Mouse (Mus musculus) right cerebral cortex, postnatal 4 days (tissue): ENCODE measurements at regions not wholly inside any gene's neighbourhood (a gene's known extent, or its start where the extent isn't known, plus 50 kb on each side); places are given as distances from the start of the nearest gene placed in this dataset.

Source experiments
- DNase-seq: peaks from one replicate; pipeline ENCODE4 v3.0.0-alpha.2; 2022

DNA sequence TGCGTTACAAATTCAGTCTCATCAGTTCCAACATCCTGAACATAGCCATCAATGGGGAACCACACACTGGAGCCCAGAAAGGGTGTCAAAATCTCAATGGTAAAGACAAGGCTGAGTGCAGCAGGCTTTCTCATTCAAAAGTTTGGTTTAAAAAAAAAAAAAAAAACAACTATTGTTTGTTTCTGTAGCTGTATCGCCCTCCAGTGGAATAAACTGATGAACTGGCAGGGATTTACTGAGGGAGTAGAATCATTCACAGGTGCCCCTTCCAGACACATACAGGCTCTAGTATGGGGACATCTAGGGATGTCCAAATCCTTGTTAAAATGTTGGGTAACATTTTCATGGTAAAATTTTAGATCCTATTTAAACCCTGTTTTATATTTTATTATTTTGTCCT lies 361.6 kb upstream of the Lmcd1 start:
- DNase-seq, result peak; percentile 3

DNA sequence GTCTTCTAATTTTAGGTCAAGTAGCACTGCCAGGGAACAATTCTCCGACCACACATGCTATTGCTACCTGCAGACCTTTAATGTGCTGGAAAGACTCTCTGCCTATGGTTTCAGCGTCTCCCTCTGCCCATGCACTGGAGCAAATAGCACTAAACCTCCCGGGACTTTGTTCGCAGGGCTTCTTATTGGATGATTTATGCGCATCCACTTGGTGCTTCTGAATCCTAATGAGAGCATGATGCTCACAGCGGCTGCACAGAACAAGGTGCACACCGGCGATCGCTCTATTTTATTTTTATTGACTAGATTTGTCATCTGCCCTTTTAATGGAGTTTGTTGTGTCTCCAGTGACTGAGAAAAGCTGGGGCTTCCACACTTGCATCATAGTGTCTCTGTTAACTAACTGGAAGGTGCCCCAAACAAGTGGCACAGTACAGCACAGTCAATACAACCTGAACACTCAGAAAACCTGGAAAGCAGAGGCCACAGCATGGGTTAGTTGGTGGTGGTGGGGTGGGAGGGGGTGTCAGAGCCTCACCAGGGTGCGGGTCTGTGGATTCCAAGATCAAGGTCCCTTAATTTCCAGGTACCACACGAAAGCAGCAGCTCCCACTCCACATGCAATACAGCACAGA lies 359.7 kb upstream of the Lmcd1 start:
- DNase-seq, result no peak

DNA sequence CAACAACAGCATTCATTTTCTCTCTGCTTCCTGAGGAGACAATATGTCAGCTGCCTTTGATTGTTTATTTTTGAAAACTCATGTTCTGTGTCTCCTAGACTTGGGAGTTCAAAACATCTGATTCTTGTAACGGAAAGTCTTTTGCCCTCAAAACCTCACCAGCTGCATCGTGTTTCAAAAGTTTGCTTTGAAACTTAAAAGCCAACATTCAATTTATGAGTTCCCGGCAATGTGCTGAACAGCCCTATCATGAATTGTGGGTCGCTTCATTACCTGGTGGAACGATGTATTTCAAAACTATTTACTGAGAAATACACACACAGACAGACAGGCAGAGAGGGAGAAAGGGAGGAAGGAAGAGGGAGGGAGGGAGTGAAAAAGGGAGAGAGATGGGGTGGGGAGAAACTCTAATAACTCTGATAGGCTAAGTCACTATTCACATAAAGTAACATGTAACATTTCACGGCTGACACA lies 356.3 kb upstream of the Lmcd1 start:
- DNase-seq, result no peak

DNA sequence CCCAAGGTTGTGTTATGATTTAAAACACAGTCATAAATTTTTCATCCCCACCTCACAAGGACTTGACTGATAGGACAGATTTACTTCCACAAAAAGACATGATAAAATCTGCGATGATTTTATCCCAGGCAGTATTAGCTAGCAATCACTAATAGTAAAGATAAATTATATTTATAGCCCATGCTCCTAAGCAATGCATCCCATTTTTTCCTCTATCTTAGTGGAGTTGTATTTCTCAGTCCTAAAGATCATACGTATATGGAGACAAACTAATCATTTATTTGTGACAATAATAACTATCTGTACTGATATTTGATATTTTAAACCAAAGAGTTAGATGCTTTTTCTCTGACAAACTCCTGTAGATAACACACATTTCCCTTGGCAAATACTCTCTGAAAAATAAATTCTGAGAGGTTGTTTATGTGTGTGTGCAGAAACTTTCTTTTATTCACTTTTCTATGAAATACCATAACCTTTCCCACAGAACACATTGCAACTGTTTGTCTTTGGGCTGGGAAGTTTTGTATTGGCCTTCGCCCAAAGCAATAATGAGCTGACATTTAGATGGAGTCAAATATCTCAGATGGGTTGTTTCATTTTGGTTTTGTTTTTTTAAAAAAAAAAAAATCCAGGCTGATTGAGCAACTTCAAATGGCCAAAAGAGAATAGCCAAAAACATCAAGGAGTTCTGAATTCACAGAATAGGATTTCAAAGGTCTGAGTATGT lies 355.5 kb upstream of the Lmcd1 start:
- no peak for DNase-seq

DNA sequence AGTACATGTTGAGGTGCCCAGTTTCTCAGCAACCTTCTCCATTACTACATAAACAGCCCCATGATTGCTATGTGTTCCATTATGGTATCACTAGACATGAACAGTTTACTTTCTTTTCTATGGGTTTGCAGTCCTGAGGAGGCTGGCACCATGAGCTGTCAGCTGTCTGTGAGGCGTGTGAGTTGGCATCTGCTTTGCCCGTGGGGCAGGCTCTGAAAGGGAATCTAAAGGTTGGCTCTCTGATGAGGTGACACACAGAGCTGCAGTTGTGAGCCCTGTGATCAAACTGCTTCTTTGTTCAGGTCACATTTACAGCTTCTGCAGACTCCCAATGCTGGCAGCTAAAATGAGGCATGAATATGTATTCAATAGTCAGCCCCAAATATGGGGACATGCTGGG lies 341.0 kb upstream of the Lmcd1 start:
- DNase-seq, result no peak

DNA sequence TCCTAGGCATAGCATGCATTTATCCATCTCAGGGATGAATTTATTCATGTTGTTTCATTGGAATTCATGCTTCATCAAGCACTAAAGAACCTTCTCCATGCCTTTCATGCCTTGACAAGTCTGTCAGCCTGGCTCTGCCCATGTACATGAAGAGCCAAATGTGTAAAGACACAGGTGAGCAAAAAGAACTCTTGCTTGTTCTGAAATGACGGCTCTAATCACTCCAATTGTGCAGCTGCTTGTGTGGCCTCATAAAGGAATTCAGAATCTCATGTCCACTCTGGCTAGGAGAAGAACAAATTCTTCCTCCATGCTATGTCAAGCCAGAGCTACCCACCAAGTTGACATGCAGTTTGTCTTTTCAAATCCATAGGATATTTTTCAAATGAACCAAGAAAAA lies 319.2 kb upstream of the Lmcd1 start:
- DNase-seq, result no peak

DNA sequence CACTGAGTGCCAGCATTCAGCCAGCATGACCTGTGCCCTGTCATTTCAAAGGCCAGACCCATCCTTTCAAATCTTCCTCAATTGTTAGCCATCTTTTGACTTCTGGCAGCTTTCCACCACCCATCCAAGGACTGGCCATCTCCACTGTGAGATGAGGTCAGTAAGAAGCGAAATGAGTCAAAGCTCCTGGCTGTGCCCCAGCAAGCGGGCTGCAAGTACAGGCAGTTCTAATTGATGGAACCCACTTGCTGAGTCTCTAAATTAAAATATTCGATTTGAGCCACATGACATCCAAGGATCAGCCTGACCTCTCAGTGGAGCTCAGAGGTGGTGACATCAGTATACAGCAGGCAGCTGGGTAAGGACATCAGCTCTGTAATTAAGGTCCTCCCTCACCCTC lies 307.8 kb upstream of the Lmcd1 start:
- no peak for DNase-seq

DNA sequence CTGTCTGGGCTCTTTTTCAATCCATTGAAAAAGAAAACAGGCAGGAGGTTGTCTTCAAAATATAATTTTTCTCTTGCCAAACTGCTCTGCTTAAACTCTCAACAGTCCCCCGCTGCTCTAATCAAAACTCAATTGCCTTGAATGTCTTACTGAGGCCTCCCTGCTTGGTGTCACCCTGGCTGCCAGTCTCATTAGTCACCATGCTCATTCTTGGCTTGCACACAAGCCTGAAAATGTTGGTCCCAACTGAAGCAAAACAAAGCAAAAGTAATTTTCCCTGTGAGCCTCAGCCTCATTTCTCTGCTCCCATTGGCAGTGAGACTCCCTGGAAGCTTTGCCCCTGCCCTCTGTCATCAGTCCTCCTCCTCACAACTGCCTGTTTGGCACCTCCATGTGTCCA lies 288.1 kb upstream of the Lmcd1 start:
- DNase-seq, result no peak

DNA sequence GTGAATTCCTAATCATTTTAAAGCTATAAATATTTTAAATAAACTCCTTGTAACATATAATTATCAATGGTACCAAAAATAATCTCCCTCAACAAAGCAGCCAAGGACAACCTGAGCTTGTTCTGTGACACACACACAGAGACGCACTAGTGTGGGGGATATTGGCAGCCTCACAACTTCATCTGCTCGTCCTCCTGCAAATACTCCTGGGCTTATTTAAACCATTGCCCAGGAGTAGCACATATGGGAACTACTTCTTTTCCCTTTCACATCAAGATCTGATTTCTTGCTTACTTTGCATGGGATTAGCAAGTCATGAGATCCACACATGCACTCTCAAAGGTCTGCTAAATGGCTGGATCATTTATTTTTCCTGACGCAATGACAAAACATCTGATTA lies 277.7 kb upstream of the Lmcd1 start:
- no peak for DNase-seq

DNA sequence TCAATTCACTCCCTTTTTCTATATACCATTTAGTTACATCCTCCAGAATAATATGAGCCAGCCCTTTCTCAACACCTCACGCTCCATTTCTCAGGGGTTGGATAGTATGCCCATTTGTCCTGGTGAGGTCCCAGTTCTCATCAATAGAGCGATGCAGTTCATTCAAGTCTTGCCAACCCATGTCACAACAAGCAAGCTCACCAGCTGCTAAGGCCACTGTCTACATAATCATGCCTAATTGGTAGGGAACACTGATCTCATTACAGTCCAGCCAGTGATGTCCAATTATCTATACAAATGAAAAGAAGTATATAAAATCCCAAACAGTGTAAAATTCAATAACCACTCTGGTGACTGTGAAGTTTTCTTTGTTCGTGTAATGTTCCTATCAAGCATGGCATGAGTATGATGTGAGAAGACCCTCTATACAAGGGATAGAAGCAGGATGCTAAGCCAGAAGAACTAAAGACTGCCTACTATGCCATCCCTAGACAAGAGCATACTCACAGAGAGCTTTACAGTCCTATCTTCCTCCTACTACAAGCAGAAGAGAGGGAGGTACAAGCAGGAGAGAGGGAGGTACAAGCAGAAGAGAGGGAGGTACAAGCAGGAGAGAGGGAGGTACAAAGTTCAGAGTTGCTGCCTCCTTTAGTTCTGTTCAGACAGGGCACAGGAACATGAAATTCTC lies 269.6 kb upstream of the Lmcd1 start:
- DNase-seq, result no peak

DNA sequence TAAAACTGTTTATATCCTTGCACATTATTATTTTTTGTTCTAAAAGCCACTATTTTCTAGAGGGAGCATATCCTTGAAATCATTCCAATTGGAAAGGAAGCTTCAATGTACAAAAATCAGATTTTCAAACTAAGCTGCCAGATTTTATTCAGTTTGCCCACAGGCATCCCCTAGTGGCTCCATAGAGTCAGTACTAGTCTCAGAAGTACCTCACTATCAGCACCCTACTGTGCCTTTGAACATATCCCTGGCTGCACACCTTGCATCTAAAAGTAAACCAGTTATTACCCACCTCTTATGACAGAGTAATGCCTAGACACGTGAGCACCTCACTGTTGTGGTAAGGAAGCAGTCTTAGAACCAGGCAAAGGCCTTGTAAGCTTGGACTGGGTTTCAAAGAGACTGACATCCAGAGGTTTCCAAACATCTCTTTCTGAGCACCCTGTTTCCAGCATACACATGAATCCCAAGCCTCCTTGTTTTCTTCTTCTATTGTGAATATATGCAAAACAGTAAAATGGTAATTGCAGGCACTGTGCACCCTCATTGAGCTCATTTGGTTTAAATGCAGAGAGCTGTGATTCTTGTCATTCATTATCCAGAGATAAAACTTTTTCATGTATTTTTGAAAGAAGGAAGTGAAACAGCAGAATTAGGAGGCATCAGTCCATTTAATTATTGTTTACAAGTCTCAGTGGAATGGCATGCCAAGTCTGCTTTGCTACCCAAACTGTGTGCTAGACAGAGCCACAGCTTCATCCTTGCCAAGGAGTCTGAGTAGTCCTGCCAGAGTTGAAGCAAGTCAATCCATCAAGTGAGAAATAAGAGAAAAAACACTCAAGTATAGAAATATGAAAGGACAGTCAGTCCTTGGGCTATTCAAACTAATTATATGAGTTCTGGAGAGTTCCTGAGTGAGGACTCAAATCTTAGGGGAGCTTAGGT lies 247.0 kb upstream of the Lmcd1 start:
- no peak for DNase-seq

DNA sequence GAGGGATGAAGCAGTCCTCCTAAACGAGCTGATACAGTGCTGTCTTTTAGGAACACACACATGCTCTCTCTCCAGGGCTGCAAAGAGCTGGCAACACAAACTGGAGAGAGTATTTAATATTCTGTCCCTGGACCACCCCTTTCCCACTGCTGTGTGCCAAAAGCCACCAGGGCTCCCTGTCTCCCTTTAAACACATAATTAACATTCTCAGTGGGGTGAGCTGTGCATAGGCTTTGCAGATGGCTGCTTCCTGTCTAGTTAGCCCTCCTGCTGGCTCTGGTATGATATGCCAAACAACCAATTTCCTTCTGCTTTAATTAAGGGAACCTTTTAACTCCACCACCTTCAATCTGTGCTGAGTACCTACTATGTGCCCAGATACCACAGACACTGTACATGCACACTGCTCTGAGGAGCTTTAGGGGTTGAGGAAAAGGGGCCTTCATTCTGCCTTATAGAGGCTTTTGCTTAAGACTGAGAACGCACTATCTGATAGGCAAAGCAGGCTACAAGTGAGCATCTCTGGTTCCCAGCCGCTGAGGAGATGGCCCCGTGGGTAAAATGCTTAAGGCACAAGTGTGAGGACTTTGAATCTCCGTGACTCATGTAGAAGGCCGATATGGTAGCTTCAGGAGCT lies 222.9 kb upstream of the Lmcd1 start:
- DNase-seq, result no peak

DNA sequence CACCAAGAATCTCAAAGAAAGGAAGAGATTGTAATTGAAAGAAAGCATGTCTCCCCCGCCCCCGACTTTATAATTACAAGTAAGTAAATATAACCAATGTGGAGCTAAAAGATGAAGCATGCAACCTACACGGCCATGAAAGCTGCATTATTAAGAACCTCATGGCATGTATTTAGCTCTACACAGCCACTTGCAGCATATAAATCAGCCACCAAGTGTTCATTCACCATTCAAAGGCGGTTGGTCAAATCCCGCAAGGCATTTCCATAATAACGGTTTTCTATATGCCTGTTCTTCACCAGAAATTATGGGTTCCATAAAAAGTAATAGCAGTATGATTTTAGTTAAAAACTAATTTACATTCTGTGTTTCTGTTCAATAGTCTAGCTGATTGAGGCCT lies 221.4 kb upstream of the Lmcd1 start:
- DNase-seq, result no peak

DNA sequence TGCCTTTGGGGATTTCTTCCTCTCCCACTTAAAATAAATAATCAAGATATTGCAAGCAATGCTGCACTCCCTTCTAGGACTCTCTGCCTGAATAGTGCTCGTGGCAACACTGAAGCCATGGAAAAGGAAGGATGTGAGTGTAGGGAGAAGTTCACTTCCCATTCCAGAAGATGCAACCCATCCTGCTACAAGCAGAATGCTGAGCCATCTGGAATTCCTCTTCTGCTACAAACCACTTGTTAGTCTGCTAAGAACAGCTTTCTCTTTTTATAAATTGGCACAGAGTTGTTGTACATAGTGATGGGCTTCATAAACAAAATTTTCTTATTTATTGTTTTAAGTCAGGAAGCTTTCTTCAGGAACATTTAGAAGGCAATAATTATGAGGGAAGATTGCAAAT lies 215.7 kb upstream of the Lmcd1 start:
- DNase-seq, result no peak

DNA sequence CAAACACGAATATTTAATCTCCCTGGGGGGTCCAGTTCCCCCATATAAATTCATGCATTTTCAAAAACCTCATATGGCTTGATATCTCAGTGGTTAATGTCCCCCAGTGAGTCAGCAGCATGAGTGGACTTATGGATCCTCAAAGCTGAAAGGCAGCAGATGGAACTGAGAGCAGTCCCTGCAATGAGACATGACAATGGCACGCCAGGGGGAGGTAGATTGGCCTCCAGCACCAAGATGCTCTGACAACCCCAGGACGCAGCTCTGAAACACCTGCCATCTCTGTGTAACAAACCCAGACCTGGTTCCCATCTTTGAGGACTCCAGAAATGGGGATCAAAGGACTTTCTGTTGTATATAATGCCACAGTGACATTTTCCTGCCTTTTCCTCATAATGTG lies 210.6 kb upstream of the Lmcd1 start:
- no peak for DNase-seq

DNA sequence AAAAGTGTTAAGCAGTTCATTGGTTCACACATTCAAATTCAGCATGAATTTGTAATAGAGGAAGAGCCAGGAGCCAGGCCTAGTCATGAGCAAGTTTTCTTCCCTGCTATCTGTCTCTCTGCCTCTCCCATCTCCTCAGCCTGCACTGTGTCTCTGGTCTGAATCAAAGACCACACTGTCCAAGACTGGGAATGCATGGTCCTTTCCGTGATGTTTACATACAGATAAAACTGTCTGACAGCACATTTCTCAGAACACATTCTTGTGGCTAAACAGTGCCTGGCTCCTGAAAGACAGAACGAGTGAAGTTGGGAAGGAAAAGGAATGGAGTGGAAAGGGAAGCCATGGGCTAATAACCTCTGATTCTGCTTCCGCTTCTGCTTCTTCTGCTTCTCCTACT lies 183.0 kb upstream of the Lmcd1 start:
- DNase-seq, result no peak

DNA sequence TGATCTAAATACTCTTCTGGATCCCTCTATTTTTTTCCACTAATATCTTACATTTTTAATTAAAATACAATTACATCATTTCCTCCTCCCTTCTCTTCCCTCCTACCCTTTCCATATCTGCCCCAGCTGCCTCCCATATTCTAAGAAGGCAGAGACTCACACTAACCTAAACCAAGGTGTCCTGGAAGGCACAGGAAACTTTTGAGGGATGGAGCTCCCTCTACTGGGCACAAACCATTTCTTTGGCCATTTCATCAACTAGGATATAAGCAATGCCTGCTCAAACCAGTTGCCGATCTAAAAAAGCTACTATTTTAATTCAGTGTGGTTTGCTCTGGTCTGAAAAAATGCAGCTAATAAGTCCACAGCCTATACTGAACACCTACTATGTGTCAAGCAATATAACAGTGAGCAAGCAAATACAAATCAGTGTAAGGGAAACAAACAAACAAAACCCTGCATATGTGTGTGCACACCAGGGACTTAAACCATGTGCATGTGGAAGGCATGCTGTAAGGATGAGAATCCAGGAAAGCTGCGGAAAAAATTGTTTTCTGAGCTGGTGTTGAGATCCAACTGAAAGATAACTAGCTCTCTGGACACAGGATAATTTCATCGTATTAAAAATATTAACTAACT lies 182.3 kb upstream of the Lmcd1 start:
- peak; percentile 60 for DNase-seq

DNA sequence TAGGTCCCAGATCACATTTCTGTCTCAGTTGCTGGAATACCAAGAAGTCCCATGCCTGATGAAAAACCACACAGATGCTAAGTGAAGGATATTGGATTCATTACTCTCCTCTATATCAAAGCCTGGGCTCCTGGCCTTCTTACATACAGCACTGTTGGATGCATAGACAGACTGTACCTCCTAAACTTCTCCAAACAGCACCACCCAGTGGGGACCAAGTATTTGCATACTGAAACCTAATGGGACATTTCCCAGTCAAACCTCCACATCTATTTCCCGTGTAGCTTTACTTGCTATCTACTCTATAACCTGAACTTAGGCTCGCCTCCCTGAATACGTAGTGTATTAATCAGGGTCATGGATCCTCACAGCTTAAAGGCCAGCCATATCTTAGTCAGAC lies 180.3 kb upstream of the Lmcd1 start:
- DNase-seq, result peak; percentile 6

DNA sequence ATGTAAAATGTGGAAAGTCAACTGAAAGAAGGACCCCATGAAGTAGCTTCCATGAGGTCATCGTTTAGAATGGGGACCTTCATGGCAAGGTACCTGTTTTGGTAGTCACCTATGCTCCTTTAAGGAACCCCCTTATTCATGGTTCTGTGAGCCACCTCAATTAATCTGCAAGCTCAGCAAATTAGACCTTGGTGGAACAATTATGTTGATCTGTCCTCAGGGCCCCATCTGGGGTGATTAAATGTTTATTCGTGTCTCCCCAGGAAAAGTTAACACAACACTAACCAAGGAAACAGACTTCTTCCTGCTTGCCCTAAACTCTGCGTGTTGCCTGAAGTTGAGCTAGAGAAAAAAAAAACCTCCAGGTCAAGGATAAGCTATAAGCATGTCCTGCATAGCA lies 175.9 kb upstream of the Lmcd1 start:
- no peak for DNase-seq

DNA sequence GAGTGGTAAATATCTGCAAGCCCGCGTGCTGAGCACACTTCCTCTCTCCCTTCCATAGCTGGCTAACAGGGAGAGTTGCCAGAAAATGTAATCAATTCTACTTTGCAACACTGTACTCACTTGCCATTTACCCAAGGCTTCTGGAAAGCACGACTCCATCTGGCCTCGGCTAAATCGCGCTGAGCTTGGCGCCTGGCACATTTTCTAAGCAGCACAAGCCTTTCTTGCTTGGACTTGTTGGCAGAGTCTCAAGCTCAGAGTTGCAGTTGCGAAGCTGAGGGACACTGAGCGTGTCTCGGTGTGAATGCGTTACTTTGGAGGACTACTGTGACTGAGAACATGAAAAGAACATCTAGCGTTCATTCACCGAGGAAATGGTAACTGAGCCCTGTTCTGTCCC lies 164.9 kb upstream of the Lmcd1 start:
- DNase-seq, result peak; percentile 62

DNA sequence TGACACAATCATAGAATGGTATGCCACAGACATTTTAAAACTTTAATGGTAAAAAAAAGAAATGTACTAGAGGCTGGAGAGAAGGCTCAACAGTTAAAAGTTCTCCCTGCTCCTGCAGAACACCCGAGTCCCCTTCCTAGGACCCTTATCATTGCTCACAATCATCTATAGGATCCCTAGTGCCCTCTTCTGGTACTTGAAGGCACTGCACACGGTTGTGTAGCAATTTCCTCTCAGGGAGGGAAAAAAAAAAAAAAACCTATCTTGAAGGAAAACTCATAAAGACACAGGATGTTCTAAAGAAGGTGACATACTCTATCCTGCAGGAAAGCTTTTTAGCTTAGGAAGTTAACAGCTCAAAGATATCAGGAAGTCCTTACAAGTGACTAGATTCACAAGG lies 154.4 kb upstream of the Lmcd1 start:
- DNase-seq, result no peak

DNA sequence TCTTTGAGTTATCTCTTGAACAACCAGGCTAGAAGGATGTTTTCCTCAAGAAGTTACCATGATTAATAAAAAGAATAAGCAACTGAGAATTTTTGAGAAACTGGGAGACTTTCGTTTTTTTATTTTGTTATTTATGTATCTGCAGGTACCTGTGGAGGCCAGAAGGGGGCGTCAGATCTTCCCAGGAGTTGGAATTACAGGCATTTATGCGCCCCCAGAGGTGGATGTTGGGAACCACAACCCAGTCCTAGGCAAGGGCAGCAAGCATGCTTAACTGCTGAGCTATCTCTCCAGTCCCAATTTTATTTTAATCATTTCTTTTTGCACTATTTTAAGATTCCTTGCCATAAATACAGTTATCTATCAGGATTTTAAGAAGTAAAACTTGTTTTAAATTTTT lies 140.0 kb upstream of the Lmcd1 start:
- DNase-seq, result peak; percentile 16
